Mouse (Mus musculus) lung, adult 2 months (tissue): ENCODE measurements at regions not wholly inside any gene's neighbourhood (a gene's known extent, or its start where the extent isn't known, plus 50 kb on each side); places are given as distances from the start of the nearest gene placed in this dataset.

Experiments
- DNase-seq: peaks from one replicate; pipeline ENCODE4 v3.0.0; 2022
- H3K4me1 ChIP-seq: fragments of 200-500 bp; 2 replicates; pipeline ENCODE4 v1.6.1; 2011; ENCODE audit warnings: low read length; ENCODE audit not compliant: control insufficient read depth, insufficient read depth
- H3K4me3 ChIP-seq: fragments of 200-500 bp; replicated peaks from 2 replicates; pipeline ENCODE3; 2011; ENCODE audit warnings: low read depth, mild to moderate bottlenecking, control low read depth, low read length; ENCODE audit errors: extremely low read depth
- CTCF ChIP-seq: fragments of 200-500 bp; IDR thresholded peaks from 2 replicates; pipeline ENCODE4 v1.5.1; 2011; ENCODE audit warnings: mild to moderate bottlenecking, low read length, control low read depth; ENCODE audit not compliant: insufficient read depth
- POLR2A ChIP-seq: fragments of 200-500 bp; IDR thresholded peaks from 2 replicates; pipeline ENCODE4 v1.6.1; 2011; ENCODE audit warnings: low read depth, mild to moderate bottlenecking, control low read depth, low read length, borderline replicate concordance; ENCODE audit errors: extremely low read depth
- WGBS: fragments of 180-500 bp; shearing (Covaris S2); methylation state at CpG from one replicate; pipeline ENCODE4 v1.1.7; 2018; 5-methylcytosine and 5-hydroxymethylcytosine counted together

- no peak for DNase-seq
- WGBS: 88% methylated on average over 1 of the region's 1 CpGs
Observed at GRCm38 (mm10) chr3:100401080-100401479, 88.0 kb downstream of the Tent5c start.

GRCm38 (mm10) chr3:100397491-100397890 lies 91.6 kb downstream of the Tent5c start:
- TF ChIP-seq POLR2A (no peak), CTCF (no peak)

More at GRCm38 (mm10) chr3:100401080-100401479, 88.0 kb downstream of the Tent5c start:
- no peaks in the 10 kb centered on the region for H3K4me1 ChIP-seq
- H3K4me3 ChIP-seq: no peak overlapping the region
- TF ChIP-seq CTCF (no peak), POLR2A (no peak)

GRCm38 (mm10) chr3:100394911-100395604 lies 94.1 kb downstream of the Tent5c start:
- 44% methylated on average over 9 of the region's 9 CpGs for WGBS
- no peaks in the 10 kb centered on the region for H3K4me1 ChIP-seq
- no peak overlapping the region for H3K4me3 ChIP-seq
- no peak for DNase-seq
- no peak for TF ChIP-seq POLR2A
- TF ChIP-seq CTCF: no peak

More at GRCm38 (mm10) chr3:100397491-100397890, 91.6 kb downstream of the Tent5c start:
- H3K4me1 ChIP-seq: no peaks in the 10 kb centered on the region
- no peak overlapping the region for H3K4me3 ChIP-seq
- DNase-seq: no peak
- 88% methylated on average over 3 of the region's 3 CpGs for WGBS

DNA sequence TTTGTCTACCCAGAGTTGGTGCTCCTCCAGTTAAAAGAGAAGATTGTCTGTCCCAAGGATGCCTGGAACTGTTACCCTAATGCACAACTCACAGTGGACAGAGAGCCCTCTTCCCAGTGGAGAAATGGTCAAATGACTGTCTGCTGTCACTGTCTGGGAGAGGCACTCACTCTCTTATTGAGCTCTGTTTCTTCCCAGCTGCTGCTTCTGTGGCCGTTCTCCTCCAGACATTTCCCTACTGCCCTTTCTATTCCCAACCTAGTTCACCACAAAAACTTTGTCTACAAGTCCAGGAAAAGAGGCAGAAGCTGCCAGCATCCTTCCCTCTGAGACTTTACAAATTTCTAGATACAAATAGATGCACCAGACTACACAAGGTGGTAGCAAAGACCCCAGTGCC lies 95.2 kb downstream of the Tent5c start:
- H3K4me3 ChIP-seq: no peak overlapping the region
- no peak for DNase-seq
- TF ChIP-seq POLR2A (no peak), CTCF (no peak)
- 86% methylated on average over 1 of the region's 1 CpGs for WGBS
- H3K4me1 ChIP-seq: no peaks in the 10 kb centered on the region

DNA sequence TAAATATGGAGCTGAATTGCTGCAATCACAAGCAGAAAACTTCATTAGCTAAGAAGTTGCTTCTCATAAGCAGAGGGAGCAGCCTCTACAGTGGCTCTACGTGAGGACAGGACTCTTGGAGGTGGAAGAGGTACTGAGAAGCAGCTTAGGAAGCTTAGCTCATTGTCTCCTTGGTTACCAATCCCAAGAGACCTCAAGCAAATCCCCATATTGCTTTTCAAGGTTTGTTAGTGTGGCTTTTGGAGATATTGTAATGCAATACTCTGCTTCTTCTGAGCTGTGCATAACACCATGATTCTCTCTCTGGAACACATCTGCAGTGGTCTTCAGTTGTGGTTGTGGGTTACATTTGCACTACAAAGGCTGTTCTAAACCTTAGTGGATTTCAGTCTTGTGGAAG lies 106.9 kb downstream of the Tent5c start:
- 50% methylated on average over 1 of the region's 1 CpGs for WGBS
- TF ChIP-seq CTCF (no peak), POLR2A (no peak)
- DNase-seq: no peak
- H3K4me1 ChIP-seq: no peaks in the 10 kb centered on the region
- no peak overlapping the region for H3K4me3 ChIP-seq

- DNase-seq: no peak
- H3K4me3 ChIP-seq: no peak overlapping the region
- H3K4me1 ChIP-seq: no peaks in the 10 kb centered on the region
- 82% methylated on average over 2 of the region's 2 CpGs for WGBS
- TF ChIP-seq CTCF (no peak), POLR2A (no peak)
Observed at GRCm38 (mm10) chr3:100381363-100381762, 107.8 kb downstream of the Tent5c start.

DNA sequence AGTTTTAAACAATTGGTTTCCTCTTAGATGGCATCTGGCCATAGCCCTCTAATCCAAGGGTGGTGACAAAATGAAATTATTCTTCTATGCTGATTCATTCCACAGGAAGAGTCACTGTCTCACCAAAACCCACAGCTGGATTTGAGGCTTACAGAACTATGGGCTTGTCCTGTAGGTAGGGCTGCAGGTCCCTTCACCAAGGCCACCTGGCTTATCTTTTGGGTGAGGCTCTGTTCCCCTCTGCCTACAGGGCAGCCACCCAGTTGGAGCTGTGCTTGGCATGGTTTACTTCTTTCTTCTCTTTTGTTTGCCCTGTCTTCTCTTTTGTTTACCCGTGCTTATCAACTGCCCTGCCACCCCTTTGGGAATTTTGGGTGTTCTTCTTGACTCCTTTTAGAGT lies 113.0 kb downstream of the Tent5c start:
- no peak for TF ChIP-seq POLR2A
- TF ChIP-seq CTCF: no peak
- 33% methylated on average over 1 of the region's 1 CpGs for WGBS
- no peak for DNase-seq
- no peak overlapping the region for H3K4me3 ChIP-seq
- H3K4me1 ChIP-seq: no peaks in the 10 kb centered on the region

DNA sequence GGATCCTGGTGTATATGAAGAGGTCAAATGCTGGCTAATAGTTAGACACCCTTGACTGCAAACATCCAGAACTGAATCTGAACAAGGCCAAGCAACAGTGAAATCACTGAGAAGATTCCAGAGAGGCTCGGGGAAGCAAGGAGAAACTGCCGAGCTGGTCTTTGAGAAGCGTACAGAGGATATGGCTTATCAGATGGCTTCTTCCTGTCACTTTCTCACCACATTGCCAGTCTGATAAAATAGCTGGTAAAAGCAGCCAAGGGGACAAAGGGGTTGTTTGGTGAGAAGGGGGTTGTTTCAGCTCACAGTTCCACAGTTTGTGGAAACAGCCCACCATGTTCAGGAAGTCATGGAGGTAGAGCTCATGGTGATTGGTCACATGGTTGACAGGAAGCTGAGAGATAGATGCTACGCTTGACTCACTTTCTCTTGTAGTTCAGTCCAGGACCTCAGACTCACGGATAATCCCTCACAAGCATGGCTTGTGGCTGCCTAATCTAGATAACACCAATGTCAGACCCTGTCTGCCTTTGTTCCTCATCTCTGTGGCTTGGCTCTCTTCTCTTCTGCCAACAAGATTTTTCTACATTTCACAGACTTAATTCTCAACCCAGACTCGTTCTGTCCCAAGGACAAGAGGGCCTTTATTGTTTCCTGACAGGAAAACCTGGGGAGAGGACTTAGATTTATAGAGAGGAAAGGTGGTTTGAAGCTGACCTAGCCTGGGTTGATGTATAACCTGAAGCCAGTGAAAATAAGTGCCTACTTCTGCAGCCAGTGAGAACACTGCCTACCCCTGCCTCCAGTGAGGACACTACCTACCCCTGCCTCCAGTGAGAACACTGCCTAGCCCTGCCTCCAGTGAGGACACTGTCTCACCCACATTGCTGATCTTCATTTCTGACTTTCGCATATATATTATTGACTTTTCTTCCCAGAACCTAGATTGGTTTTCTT lies 122.0 kb downstream of the Tent5c start:
- no peak for TF ChIP-seq POLR2A
- no peak for TF ChIP-seq CTCF
- H3K4me3 ChIP-seq: no peak overlapping the region
- 49% methylated on average over 7 of the region's 7 CpGs for WGBS
- no peak for DNase-seq
- no peaks in the 10 kb centered on the region for H3K4me1 ChIP-seq

DNA sequence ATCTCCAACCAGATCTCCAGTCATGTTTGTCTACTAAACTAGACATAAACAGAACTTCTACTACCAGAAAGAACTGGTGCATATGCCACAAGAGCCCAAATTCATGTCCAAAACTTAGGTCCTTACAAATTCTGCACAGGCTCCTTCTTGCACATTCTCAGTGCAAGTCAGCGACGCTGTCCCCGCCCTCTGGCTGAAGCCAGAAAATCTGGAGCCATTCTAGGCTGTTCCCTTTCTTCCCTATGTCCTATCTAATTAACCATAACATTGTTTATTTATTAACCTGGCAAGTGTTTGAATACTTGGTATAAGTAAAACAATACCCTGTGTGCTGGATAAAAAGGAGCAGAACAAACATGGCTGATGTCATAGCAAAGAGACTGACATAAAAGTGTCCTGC lies 122.7 kb downstream of the Tent5c start:
- Histone ChIP-seq H3K4me3 (no peak overlapping the region), H3K4me1 (no peaks in the 10 kb centered on the region)
- TF ChIP-seq CTCF (no peak), POLR2A (no peak)
- 81% methylated on average over 3 of the region's 3 CpGs for WGBS
- DNase-seq: no peak

GRCm38 (mm10) chr3:100365354-100365945 lies 123.7 kb downstream of the Tent5c start:
- TF ChIP-seq POLR2A: no peak
- no peak for TF ChIP-seq CTCF
- whole genome bisulfite sequencing: 67% methylated on average over 3 of the region's 3 CpGs

More at GRCm38 (mm10) chr3:100365354-100365945, 123.7 kb downstream of the Tent5c start:
- DNase-seq: no peak
- Histone ChIP-seq H3K4me1 (no peaks in the 10 kb centered on the region), H3K4me3 (no peak overlapping the region)
